Mouse (Mus musculus) ZHBTc4 (cell line): Measurements from ENCODE around the gene Pcbp3.

Experiments
- DNase-seq: peaks from one replicate; pipeline ENCODE4 v3.0.0-alpha.2; 2011; ENCODE audit warnings: low read depth, low spot score

Gene Pcbp3

GRCm38 (mm10) chr10:76931122-76931521 lies 30.6 kb downstream of the Pcbp3 start:
- DNase-seq: no peak

GRCm38 (mm10) chr10:76924441-76924840 lies 37.2 kb downstream of the Pcbp3 start:
- DNase-seq: no peak

GRCm38 (mm10) chr10:76918086-76918485 lies 43.6 kb downstream of the Pcbp3 start:
- no peak for DNase-seq

GRCm38 (mm10) chr10:76906434-76906833 lies 55.3 kb downstream of the Pcbp3 start:
- DNase-seq: peak; percentile 39

GRCm38 (mm10) chr10:76905935-76906341 lies 55.7 kb downstream of the Pcbp3 start:
- DNase-seq: no peak

- DNase-seq: no peak
Observed at GRCm38 (mm10) chr10:76903694-76904093, 58.0 kb downstream of the Pcbp3 start.

GRCm38 (mm10) chr10:76903099-76903498 lies 58.6 kb downstream of the Pcbp3 start:
- DNase-seq: no peak

- DNase-seq: peak; percentile 64
Observed at GRCm38 (mm10) chr10:76902588-76902987, 59.1 kb downstream of the Pcbp3 start.

GRCm38 (mm10) chr10:76898428-76898827 lies 63.3 kb downstream of the Pcbp3 start:
- DNase-seq: no peak

- no peak for DNase-seq
Observed at GRCm38 (mm10) chr10:76891456-76891855, 70.2 kb downstream of the Pcbp3 start.

GRCm38 (mm10) chr10:76883442-76884244 lies 78.0 kb downstream of the Pcbp3 start:
- DNase-seq: peak; percentile 49

GRCm38 (mm10) chr10:76882644-76883441 lies 78.8 kb downstream of the Pcbp3 start:
- DNase-seq: peak; percentile 26

GRCm38 (mm10) chr10:76881900-76882299 lies 79.8 kb downstream of the Pcbp3 start:
- DNase-seq: no peak

- peak; percentile 35 for DNase-seq
Observed at GRCm38 (mm10) chr10:76875310-76875709, 86.4 kb downstream of the Pcbp3 start.

- no peak for DNase-seq
Observed at GRCm38 (mm10) chr10:76874879-76875278, 86.8 kb downstream of the Pcbp3 start.

GRCm38 (mm10) chr10:76874398-76874797 lies 87.3 kb downstream of the Pcbp3 start:
- no peak for DNase-seq

- no peak for DNase-seq
Observed at GRCm38 (mm10) chr10:76873948-76874347, 87.7 kb downstream of the Pcbp3 start.

GRCm38 (mm10) chr10:76872736-76873135 lies 89.0 kb downstream of the Pcbp3 start:
- DNase-seq: no peak

GRCm38 (mm10) chr10:76865936-76866335 lies 95.8 kb downstream of the Pcbp3 start:
- DNase-seq: no peak

GRCm38 (mm10) chr10:76860998-76861397 lies 100.7 kb downstream of the Pcbp3 start:
- no peak for DNase-seq

- DNase-seq: no peak
Observed at GRCm38 (mm10) chr10:76859355-76860127, 102.1 kb downstream of the Pcbp3 start.

GRCm38 (mm10) chr10:76857879-76858278 lies 103.8 kb downstream of the Pcbp3 start:
- no peak for DNase-seq
